Mouse (Mus musculus) midbrain, postnatal 0 days (tissue): ENCODE measurements around the gene Them7. TPM values are rescaled to one million over a fixed set of nuclear protein-coding genes. Genes with fewer than 3 reads are reported as not detected.

Source experiments
- ATAC-seq: fragments of 200-750 bp; cut with Nextera tagmentation; 2 replicates; pipeline ENCODE4 v1.8.0; 2017; ENCODE audit warnings: moderate number of reproducible peaks, mild to moderate bottlenecking, moderate TSS enrichment, moderate library complexity; ENCODE audit not compliant: low FRiP score
- DNase-seq: peaks from one replicate; pipeline ENCODE4 v3.0.0-alpha.2; 2015; ENCODE audit warnings: low spot score
- H3K27ac ChIP-seq: fragments of 300-500 bp; sonication (generic); 2 replicates; pipeline ENCODE4 v1.5.1; 2014; ENCODE audit warnings: low read depth, mild to moderate bottlenecking, low read length, mixed read lengths
- H3K27me3 ChIP-seq: fragments of 300-500 bp; sonication (generic); 2 replicates; pipeline ENCODE4 v1.6.1; 2014; ENCODE audit warnings: low read length, control low read depth, mixed read lengths; ENCODE audit not compliant: insufficient read depth
- H3K36me3 ChIP-seq: fragments of 300-500 bp; sonication (generic); 2 replicates; pipeline ENCODE4 v1.6.1; 2014; ENCODE audit warnings: low read length, control low read depth, mixed read lengths; ENCODE audit not compliant: insufficient read depth
- H3K4me1 ChIP-seq: fragments of 300-500 bp; sonication (generic); 2 replicates; pipeline ENCODE4 v1.6.1; 2014; ENCODE audit warnings: mild to moderate bottlenecking, control low read depth, antibody characterized with exemption, low read length, mixed read lengths; ENCODE audit not compliant: insufficient read depth
- H3K4me2 ChIP-seq: fragments of 300-500 bp; sonication (generic); 2 replicates; pipeline ENCODE4 v1.6.1; 2014; ENCODE audit warnings: low read depth, mild to moderate bottlenecking, low read length, mixed read lengths; ENCODE audit not compliant: poor library complexity, severe bottlenecking
- H3K4me3 ChIP-seq: fragments of 300-500 bp; sonication (generic); 2 replicates; pipeline ENCODE4 v1.5.1; 2014; ENCODE audit warnings: low read depth, mild to moderate bottlenecking, low read length, moderate library complexity
- H3K9ac ChIP-seq: fragments of 300-500 bp; sonication (generic); replicated peaks from 2 replicates; pipeline ENCODE4 v1.6.1; 2014; ENCODE audit warnings: mild to moderate bottlenecking, low read length, moderate library complexity, mixed read lengths; ENCODE audit not compliant: poor library complexity, severe bottlenecking
- H3K9me3 ChIP-seq: fragments of 300-500 bp; sonication (generic); 2 replicates; pipeline ENCODE4 v1.6.1; 2016; ENCODE audit warnings: low read length, control low read depth
- CTCF ChIP-seq: IDR thresholded peaks from 2 replicates; pipeline ENCODE4 v1.5.1; 2016; ENCODE audit warnings: antibody characterized with exemption, mild to moderate bottlenecking
- WGBS: fragments of 180-500 bp; shearing (Covaris S2); extraction: QIAGEN DNeasy Blood & Tissue Kit; methylation state at CpG from one replicate; pipeline ENCODE4 v1.1.7; 2014; 5-methylcytosine and 5-hydroxymethylcytosine counted together
- polyA plus RNA-seq: library from polyadenylated mRNA; unstranded; fragments of >200 nt; fragmentation: Nextera tagmentation; extraction: Ambion mirVana; gene quantifications from 2 replicates; pipeline ENCODE4 v1.2.1, GENCODE M21; 2015
- total RNA-seq: library from RNA; depleted of rRNA; stranded (reverse); fragments of >200 nt; gene quantifications from 2 replicates; pipeline ENCODE4 v1.2.3, GENCODE M21; 2014

The Them7 gene
- total and polyA plus RNA-seq, 2 experiments from 2014 or later: not detected

- 79% methylated on average over 10 of the region's 10 CpGs for WGBS
- no peak overlapping the region for H3K4me3 ChIP-seq
- no peaks in the 10 kb centered on the region for H3K9me3 ChIP-seq
- ATAC-seq: no peak
- no peak overlapping the region for H3K27ac ChIP-seq
- no peak overlapping the region for H3K4me2 ChIP-seq
- no peaks in the 10 kb centered on the region for H3K4me1 ChIP-seq
- H3K36me3 ChIP-seq: no peaks in the 10 kb centered on the region
- no peak overlapping the region for H3K9ac ChIP-seq
- TF ChIP-seq CTCF: peak; percentile 74
- DNase-seq: no peak
- H3K27me3 ChIP-seq: no peaks in the 10 kb centered on the region
Measured at GRCm38 (mm10) chr2:105188182-105188581, 35.9 kb upstream of the Them7 start.

- WGBS: 34% methylated on average over 5 of the region's 5 CpGs
- Histone ChIP-seq H3K4me2 (no peak overlapping the region), H3K4me3 (no peak overlapping the region), H3K9me3 (no peaks in the 10 kb centered on the region), H3K27ac (no peak overlapping the region), H3K36me3 (no peaks in the 10 kb centered on the region), H3K27me3 (no peaks in the 10 kb centered on the region), H3K4me1 (no peaks in the 10 kb centered on the region), H3K9ac (no peak overlapping the region)
- peak; percentile 21 for DNase-seq
- TF ChIP-seq CTCF: peak; percentile 51
- no peak for ATAC-seq
Measured at GRCm38 (mm10) chr2:105189352-105189751, 34.8 kb upstream of the Them7 start.

GRCm38 (mm10) chr2:105200152-105200551 lies 24.0 kb upstream of the Them7 start:
- H3K9ac ChIP-seq: no peak overlapping the region
- no peak for TF ChIP-seq CTCF
- H3K4me1 ChIP-seq: no peaks in the 10 kb centered on the region
- DNase-seq (no peak), ATAC-seq (no peak)
- H3K4me2 ChIP-seq: no peak overlapping the region
- H3K36me3 ChIP-seq: no peaks in the 10 kb centered on the region
- H3K9me3 ChIP-seq: no peaks in the 10 kb centered on the region
- H3K27me3 ChIP-seq: no peaks in the 10 kb centered on the region
- 42% methylated on average over 8 of the region's 8 CpGs for WGBS
- H3K27ac ChIP-seq: no peak overlapping the region
- H3K4me3 ChIP-seq: no peak overlapping the region

- Histone ChIP-seq H3K36me3 (no peaks in the 10 kb centered on the region), H3K27me3 (no peaks in the 10 kb centered on the region), H3K9me3 (no peaks in the 10 kb centered on the region), H3K27ac (no peak overlapping the region), H3K4me3 (no peak overlapping the region), H3K4me1 (no peaks in the 10 kb centered on the region), H3K4me2 (no peak overlapping the region), H3K9ac (no peak overlapping the region)
- no peak for DNase-seq
- ATAC-seq: no peak
- 87% methylated on average over 9 of the region's 9 CpGs for WGBS
- TF ChIP-seq CTCF: no peak
Measured at GRCm38 (mm10) chr2:105206563-105207174, 17.5 kb upstream of the Them7 start.

GRCm38 (mm10) chr2:105212839-105213238 lies 11.3 kb upstream of the Them7 start:
- Histone ChIP-seq H3K9ac (no peak overlapping the region), H3K9me3 (no peaks in the 10 kb centered on the region), H3K4me3 (no peak overlapping the region), H3K27me3 (no peaks in the 10 kb centered on the region), H3K27ac (no peak overlapping the region), H3K4me2 (no peak overlapping the region), H3K36me3 (no peaks in the 10 kb centered on the region), H3K4me1 (no peaks in the 10 kb centered on the region)
- DNase-seq (no peak), ATAC-seq (no peak)
- WGBS: 70% methylated on average over 7 of the region's 7 CpGs
- TF ChIP-seq CTCF: no peak

- Histone ChIP-seq H3K36me3 (no peaks in the 10 kb centered on the region), H3K27ac (no peak overlapping the region), H3K9ac (no peak overlapping the region), H3K4me2 (no peak overlapping the region), H3K4me1 (no peaks in the 10 kb centered on the region), H3K27me3 (no peaks in the 10 kb centered on the region), H3K4me3 (no peak overlapping the region), H3K9me3 (no peaks in the 10 kb centered on the region)
- DNase-seq (no peak), ATAC-seq (no peak)
- 78% methylated on average over 8 of the region's 8 CpGs for WGBS
- no peak for TF ChIP-seq CTCF
Measured at GRCm38 (mm10) chr2:105215914-105216313, 8.2 kb upstream of the Them7 start.
